In the genomic region with DNA sequence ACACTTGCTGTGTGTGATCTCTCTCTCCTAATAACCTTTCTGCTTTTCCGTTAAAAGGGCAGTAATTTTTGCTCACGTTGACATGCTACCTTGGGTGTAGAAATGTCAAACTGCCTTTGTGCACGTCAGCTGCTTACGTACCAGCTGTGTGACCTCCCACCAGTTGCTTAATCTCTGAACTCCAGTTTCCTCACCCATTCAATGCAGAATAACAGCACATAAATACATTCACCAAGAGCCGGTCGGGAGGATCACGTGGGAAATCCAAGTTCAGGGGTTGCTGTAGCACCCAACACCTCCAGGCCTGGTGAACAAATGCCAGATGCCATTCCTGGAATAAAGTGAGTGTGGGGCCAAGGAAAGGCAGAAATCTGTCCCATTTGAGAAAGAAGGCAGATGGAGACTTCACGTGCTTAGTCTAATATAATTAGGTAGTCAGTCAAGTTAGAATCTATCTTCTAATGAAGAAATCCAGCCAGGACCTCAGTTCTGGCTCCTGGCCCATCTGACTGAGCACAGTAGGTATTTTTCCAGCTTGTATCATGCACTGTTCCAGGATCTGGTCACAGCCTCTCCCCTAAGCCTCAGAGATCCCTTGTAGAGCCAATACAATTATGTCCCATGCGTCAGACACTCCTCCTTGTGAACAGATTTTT, we compare ENCODE assay signal across 12 mouse cellular contexts.
"Had no signal": no experiment of that assay in that cellular context is flagged by ENCODE, and none has a peak within 500 bp of the region (broad histone marks: within the 10 kb centered on the region; RNA-seq: fewer than 3 reads in every experiment).

No protein-coding gene starts in this region.

- DNase-seq: lung, adult 2 months; lung, postnatal 14 days; retina, postnatal 1 day; right cerebral cortex, postnatal 14 days; thymus, postnatal 36 days had no signal

- H3K27me3 ChIP-seq: limb, embryonic 13.5 days; liver, embryonic 15.5 days; megakaryocyte, embryonic 14.5 days; midbrain, embryonic 15.5 days had no signal

- H3K4me3 ChIP-seq: left cerebral cortex, adult 2 months; limb, embryonic 13.5 days; liver, embryonic 15.5 days; megakaryocyte, embryonic 14.5 days; midbrain, embryonic 15.5 days; neural tube, embryonic 13.5 days had no signal

- H3K9me3 ChIP-seq: limb, embryonic 13.5 days; liver, embryonic 15.5 days; megakaryocyte, embryonic 14.5 days; midbrain, embryonic 15.5 days; neural tube, embryonic 13.5 days had no signal

- H3K27ac ChIP-seq: left cerebral cortex, adult 2 months; liver, embryonic 15.5 days; macrophage; midbrain, embryonic 15.5 days; neural tube, embryonic 13.5 days had no signal

- H3K4me1 ChIP-seq: liver, embryonic 15.5 days; megakaryocyte, embryonic 14.5 days; midbrain, embryonic 15.5 days had no signal

- H3K36me3 ChIP-seq: limb, embryonic 13.5 days; liver, embryonic 15.5 days; midbrain, embryonic 15.5 days; neural tube, embryonic 13.5 days had no signal
